Mouse (Mus musculus): ENCODE measurements around the gene Sp6. TPM values are rescaled to one million over a fixed set of nuclear protein-coding genes. Genes with fewer than 3 reads are reported as not detected.

Sp6 gene
- polyA plus RNA-seq, 1 experiment: 6.0 TPM

DNA sequence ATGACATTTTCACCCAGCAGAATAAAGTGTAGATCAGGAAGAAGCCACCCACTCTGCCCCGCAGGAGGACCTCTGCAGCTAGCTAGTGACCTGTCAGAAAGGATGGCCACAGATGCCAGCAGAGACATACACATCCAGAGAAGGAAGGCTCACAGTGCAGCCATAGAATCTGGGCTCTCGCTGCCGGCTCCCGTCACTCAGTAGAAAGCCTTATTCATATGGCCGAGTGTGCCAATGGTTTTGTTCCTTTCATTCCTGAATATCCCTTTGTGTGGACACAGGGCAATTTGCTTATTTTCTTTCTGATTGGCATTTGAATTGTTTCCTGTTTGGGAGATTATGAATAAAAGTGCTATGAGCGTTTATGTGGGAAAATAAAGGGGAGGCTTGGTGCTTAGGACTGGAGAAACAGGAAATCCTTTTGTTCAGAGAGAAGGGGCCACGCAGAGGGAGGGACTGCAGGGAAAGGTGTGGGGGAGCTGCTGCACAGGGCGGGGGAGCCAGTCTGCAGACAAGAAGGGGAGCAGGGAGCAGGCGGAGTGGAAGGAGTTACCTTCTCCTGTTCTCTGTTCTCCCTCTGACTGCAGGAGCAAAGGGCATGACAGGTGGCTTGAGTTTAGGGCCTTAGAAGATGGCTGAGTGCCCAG is 50.2 kb downstream of the Sp6 start:
- Histone ChIP-seq H3ac (ENCODE audit: control insufficient read depth, insufficient read length) (no peak overlapping the region), H3K27me3 (ENCODE audit: control insufficient read depth, insufficient read depth, insufficient read length) (no peaks in the 10 kb centered on the region), H3K4me2 (ENCODE audit: low read depth) (no peak overlapping the region), H3K4me3 (no peak overlapping the region), H3K36me3 (ENCODE audit: control insufficient read depth, insufficient read depth) (no peaks in the 10 kb centered on the region), H3K79me2 (ENCODE audit: control insufficient read depth, insufficient read depth) (no peaks in the 10 kb centered on the region)
- no peak for TF ChIP-seq POLR2A (IDR thresholded peaks at IDR 0.05; ENCODE audit: insufficient read length, low read depth)
- no peak for TF ChIP-seq POLR2AphosphoS2 (IDR thresholded peaks at IDR 0.05; ENCODE audit: insufficient read length, low read depth)
- TF ChIP-seq MAX (IDR thresholded peaks at IDR 0.05; ENCODE audit: low read depth): no peak
- no peak for TF ChIP-seq TCF3 (IDR thresholded peaks at IDR 0.05; ENCODE audit: insufficient read length, low read depth)
- TF ChIP-seq MYOG (IDR thresholded peaks at IDR 0.05; ENCODE audit: control insufficient read depth in 1 of 3, insufficient read depth in 1 of 3, insufficient read length in 2 of 3, low read depth in 2 of 3): no peak
- TF ChIP-seq E2F4 (IDR thresholded peaks at IDR 0.05; ENCODE audit: insufficient read depth): no peak
- TF ChIP-seq SRF (IDR thresholded peaks at IDR 0.05; ENCODE audit: control insufficient read depth, insufficient read length, low read depth): no peak
- TF ChIP-seq MYOD1 (IDR thresholded peaks at IDR 0.05; ENCODE audit: control insufficient read depth in 1 of 3, insufficient read length in 2 of 3, low read depth in 2 of 3): no peak
- no peak for TF ChIP-seq REST (IDR thresholded peaks at IDR 0.05; ENCODE audit: insufficient read depth, insufficient read length)
- TF ChIP-seq CEBPB (IDR thresholded peaks at IDR 0.05; ENCODE audit: insufficient read depth, poor library complexity, severe bottlenecking): no peak
- TF ChIP-seq USF1 (IDR thresholded peaks at IDR 0.05; ENCODE audit: low read depth): no peak
- TF ChIP-seq TCF12 (IDR thresholded peaks at IDR 0.05; ENCODE audit: insufficient read depth, poor library complexity, severe bottlenecking): no peak

DNA sequence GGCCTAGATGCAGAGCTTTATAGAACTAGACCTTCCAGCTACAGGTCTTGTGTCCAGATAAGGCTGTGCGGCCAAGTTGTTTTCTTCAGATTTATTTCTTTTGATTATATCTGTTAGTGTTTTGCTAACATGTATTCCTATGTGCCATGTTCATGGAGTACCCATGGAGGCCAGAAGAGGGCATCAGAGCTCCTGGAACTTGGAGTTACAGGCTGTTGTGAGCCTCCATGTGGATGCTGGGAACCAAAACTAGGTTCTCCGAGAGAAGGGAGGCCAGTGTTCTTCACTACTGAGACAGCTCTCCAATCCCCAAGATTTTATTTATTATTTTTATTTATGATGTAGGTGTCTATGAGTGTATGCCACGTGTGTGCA is 50.7 kb downstream of the Sp6 start:
- Histone ChIP-seq H3K4me2 (ENCODE audit: low read depth) (no peak overlapping the region), H3K4me3 (no peak overlapping the region), H3ac (ENCODE audit: control insufficient read depth, insufficient read length) (no peak overlapping the region), H3K79me2 (ENCODE audit: control insufficient read depth, insufficient read depth) (no peaks in the 10 kb centered on the region), H3K36me3 (ENCODE audit: control insufficient read depth, insufficient read depth) (no peaks in the 10 kb centered on the region), H3K27me3 (ENCODE audit: control insufficient read depth, insufficient read depth, insufficient read length) (no peaks in the 10 kb centered on the region)
- TF ChIP-seq SRF (IDR thresholded peaks at IDR 0.05; ENCODE audit: control insufficient read depth, insufficient read length, low read depth): no peak
- no peak for TF ChIP-seq MYOG (IDR thresholded peaks at IDR 0.05; ENCODE audit: control insufficient read depth in 1 of 3, insufficient read depth in 1 of 3, insufficient read length in 2 of 3, low read depth in 2 of 3)
- TF ChIP-seq POLR2A (IDR thresholded peaks at IDR 0.05; ENCODE audit: insufficient read length, low read depth): no peak
- TF ChIP-seq USF1 (IDR thresholded peaks at IDR 0.05; ENCODE audit: low read depth): no peak
- TF ChIP-seq REST (IDR thresholded peaks at IDR 0.05; ENCODE audit: insufficient read depth, insufficient read length): no peak
- no peak for TF ChIP-seq CEBPB (IDR thresholded peaks at IDR 0.05; ENCODE audit: insufficient read depth, poor library complexity, severe bottlenecking)
- no peak for TF ChIP-seq TCF3 (IDR thresholded peaks at IDR 0.05; ENCODE audit: insufficient read length, low read depth)
- TF ChIP-seq MYOD1 (IDR thresholded peaks at IDR 0.05; ENCODE audit: control insufficient read depth in 1 of 3, insufficient read length in 2 of 3, low read depth in 2 of 3): no peak
- no peak for TF ChIP-seq MAX (IDR thresholded peaks at IDR 0.05; ENCODE audit: low read depth)
- no peak for TF ChIP-seq POLR2AphosphoS2 (IDR thresholded peaks at IDR 0.05; ENCODE audit: insufficient read length, low read depth)
- no peak for TF ChIP-seq E2F4 (IDR thresholded peaks at IDR 0.05; ENCODE audit: insufficient read depth)
- TF ChIP-seq TCF12 (IDR thresholded peaks at IDR 0.05; ENCODE audit: insufficient read depth, poor library complexity, severe bottlenecking): no peak

DNA sequence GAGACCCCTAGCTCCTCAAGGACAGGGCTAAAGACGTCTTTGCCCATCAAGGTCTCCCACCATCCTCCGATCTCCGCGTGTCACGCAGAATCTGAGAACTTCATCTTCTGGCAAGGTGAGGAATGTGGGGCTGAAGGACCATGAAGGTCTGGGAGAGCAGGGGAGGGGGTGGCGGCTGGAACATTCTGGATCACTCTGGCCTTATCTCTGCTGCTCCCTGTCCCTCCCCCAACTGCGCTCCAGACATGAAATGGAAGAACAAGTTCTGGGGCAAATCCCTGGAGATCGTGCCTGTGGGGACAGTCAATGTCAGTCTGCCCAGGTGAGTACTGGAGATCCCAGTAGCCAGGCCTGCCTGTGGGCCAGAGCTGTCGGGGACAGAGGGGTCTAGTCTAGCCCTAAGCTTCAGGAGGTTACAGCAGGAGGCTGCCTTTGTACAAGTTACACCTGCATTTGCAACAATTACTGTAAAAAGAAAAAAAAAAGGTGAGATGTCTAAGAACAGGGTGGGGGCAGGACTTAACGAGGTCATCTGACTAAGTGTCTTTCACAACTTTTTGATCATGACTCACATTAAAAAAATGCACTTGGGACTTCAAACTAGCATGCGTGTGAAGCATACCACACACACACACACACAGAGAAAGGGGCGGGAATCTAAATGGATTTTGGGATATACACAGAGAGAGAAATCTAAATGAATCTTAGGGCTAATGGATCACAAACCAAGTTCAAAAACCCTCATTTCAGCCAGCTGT is 52.5 kb downstream of the Sp6 start:
- no peak for TF ChIP-seq POLR2A (IDR thresholded peaks at IDR 0.05; ENCODE audit: insufficient read length, low read depth)
- no peak for TF ChIP-seq TCF12 (IDR thresholded peaks at IDR 0.05; ENCODE audit: insufficient read depth, poor library complexity, severe bottlenecking)
- 0 out of 2 replicates have a peak, but pooled peaks have one; percentile 14 for TF ChIP-seq CEBPB (IDR thresholded peaks at IDR 0.05; ENCODE audit: insufficient read depth, poor library complexity, severe bottlenecking)
- Histone ChIP-seq H3K79me2 (ENCODE audit: control insufficient read depth, insufficient read depth) (no peaks in the 10 kb centered on the region), H3K36me3 (ENCODE audit: control insufficient read depth, insufficient read depth) (no peaks in the 10 kb centered on the region)

DNA sequence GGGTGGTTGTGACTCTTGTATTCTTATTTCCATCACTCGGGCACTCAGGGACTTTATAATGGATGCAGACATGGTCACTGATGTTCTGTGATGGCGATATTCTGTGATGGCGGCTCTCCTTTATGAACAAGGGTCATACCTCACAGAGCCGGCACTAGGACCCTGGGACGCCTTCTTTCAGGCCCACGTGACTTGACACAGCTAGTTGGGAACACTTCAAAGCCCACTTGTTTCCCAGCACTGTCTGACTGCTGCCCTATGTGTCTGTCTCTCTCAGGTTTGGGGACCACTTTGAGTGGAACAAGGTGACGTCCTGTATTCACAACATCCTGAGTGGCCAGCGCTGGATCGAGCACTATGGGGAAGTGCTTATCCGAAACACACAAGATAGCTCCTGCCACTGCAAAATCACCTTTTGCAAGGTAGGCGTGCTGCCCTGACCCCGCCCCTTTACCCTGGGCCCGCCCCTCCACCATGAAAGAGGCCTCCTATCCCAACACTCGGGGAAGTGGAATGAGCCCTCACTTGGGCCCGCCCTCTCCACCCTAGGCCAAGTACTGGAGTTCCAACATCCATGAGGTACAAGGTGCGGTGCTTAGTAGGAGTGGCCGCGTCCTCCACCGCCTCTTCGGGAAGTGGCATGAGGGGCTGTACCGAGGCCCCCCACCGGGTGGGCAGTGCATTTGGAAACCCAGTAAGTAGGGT is 53.6 kb downstream of the Sp6 start:
- H3K4me3 ChIP-seq: no peak overlapping the region
- H3K4me2 ChIP-seq (ENCODE audit: low read depth): no peak overlapping the region
- H3K36me3 ChIP-seq (ENCODE audit: control insufficient read depth, insufficient read depth): no peaks in the 10 kb centered on the region
- no peak overlapping the region for H3ac ChIP-seq (ENCODE audit: control insufficient read depth, insufficient read length)
- no peak for TF ChIP-seq MAX (IDR thresholded peaks at IDR 0.05; ENCODE audit: low read depth)
- TF ChIP-seq E2F4 (IDR thresholded peaks at IDR 0.05; ENCODE audit: insufficient read depth): no peak
- no peak for TF ChIP-seq TCF12 (IDR thresholded peaks at IDR 0.05; ENCODE audit: insufficient read depth, poor library complexity, severe bottlenecking)
- TF ChIP-seq POLR2AphosphoS2 (IDR thresholded peaks at IDR 0.05; ENCODE audit: insufficient read length, low read depth): no peak
- no peak for TF ChIP-seq REST (IDR thresholded peaks at IDR 0.05; ENCODE audit: insufficient read depth, insufficient read length)
- TF ChIP-seq SRF (IDR thresholded peaks at IDR 0.05; ENCODE audit: control insufficient read depth, insufficient read length, low read depth): no peak
- TF ChIP-seq POLR2A (IDR thresholded peaks at IDR 0.05; ENCODE audit: insufficient read length, low read depth): no peak
- TF ChIP-seq MYOG (IDR thresholded peaks at IDR 0.05; ENCODE audit: control insufficient read depth in 1 of 3, insufficient read depth in 1 of 3, insufficient read length in 2 of 3, low read depth in 2 of 3): no peak
- no peak for TF ChIP-seq USF1 (IDR thresholded peaks at IDR 0.05; ENCODE audit: low read depth)
- no peak for TF ChIP-seq MYOD1 (IDR thresholded peaks at IDR 0.05; ENCODE audit: control insufficient read depth in 1 of 3, insufficient read length in 2 of 3, low read depth in 2 of 3)
- no peak for TF ChIP-seq TCF3 (IDR thresholded peaks at IDR 0.05; ENCODE audit: insufficient read length, low read depth)
- TF ChIP-seq CEBPB (IDR thresholded peaks at IDR 0.05; ENCODE audit: insufficient read depth, poor library complexity, severe bottlenecking): no peak
- H3K79me2 ChIP-seq (ENCODE audit: control insufficient read depth, insufficient read depth): no peaks in the 10 kb centered on the region
- no peaks in the 10 kb centered on the region for H3K27me3 ChIP-seq (ENCODE audit: control insufficient read depth, insufficient read depth, insufficient read length)

More for the DNA sequence above, 52.5 kb downstream of the Sp6 start:
- H3K4me2 ChIP-seq (ENCODE audit: low read depth): no peak overlapping the region
- no peaks in the 10 kb centered on the region for H3K27me3 ChIP-seq (ENCODE audit: control insufficient read depth, insufficient read depth, insufficient read length)
- no peak overlapping the region for H3ac ChIP-seq (ENCODE audit: control insufficient read depth, insufficient read length)
- H3K4me3 ChIP-seq: no peak overlapping the region
